Mouse (Mus musculus): ENCODE data around the gene Dhx58. TPM values are rescaled to one million over a fixed set of nuclear protein-coding genes. Genes with fewer than 3 reads are reported as not detected.
A peak's percentile ranks its signal among the peaks of the same experiment; 100 is the strongest.

The Dhx58 gene
- polyA plus RNA-seq, 1 experiment from 2014 or later, result 3.3 TPM

- 53% methylated on average over 7 of the region's 7 CpGs for WGBS
- H3K9ac ChIP-seq (replicated peaks; ENCODE audit: low read depth), result no peak overlapping the region
- peaks cover 4% of the 10 kb centered on the region; the same call in 1 of the 2 replicates for H3K4me1 ChIP-seq (ENCODE audit: insufficient read depth, low read depth, low read length)
- no peak overlapping the region for H3K4me2 ChIP-seq (replicated peaks; ENCODE audit: low read depth, low read length)
- no peaks in the 10 kb centered on the region for H3K36me3 ChIP-seq (ENCODE audit: insufficient read depth, low read length)
- no peak overlapping the region for H3K4me3 ChIP-seq (ENCODE audit: low read depth, low read length)
- no peak overlapping the region for H3K27ac ChIP-seq (ENCODE audit: low read length)
- DNase-seq (ENCODE audit: low spot score) (no peak), ATAC-seq (no peak)
- no peaks in the 10 kb centered on the region for H3K27me3 ChIP-seq (replicated peaks; ENCODE audit: insufficient read depth, low read length)
- TF ChIP-seq CTCF (IDR thresholded peaks at IDR 0.05), result no peak
- no peak for TF ChIP-seq EP300 (IDR thresholded peaks at IDR 0.05)
- no peaks in the 10 kb centered on the region for H3K9me3 ChIP-seq (ENCODE audit: low read length)
These were observed 16.8 kb downstream of the Dhx58 start for GRCm38 (mm10) chr11:100687265-100687664.

DNA sequence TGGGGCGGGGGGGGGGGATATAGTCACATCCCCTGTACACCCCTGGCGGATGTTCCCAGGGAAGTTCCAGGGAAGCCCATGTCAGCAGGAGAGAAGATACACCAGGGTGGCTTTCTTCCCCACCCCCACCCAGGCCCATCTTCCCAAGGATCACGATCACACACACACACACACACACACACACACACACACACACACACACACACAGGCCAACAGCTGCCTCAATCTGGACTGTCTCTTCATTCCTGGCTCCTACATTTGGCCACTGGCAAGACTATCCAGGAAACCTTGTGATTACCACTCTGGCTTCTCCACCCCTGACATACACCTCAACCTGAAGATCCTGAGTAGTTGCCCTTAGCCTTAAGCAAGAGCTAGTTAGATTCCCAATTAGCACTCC is 18.7 kb downstream of the Dhx58 start:
- no peak for DNase-seq (ENCODE audit: low spot score)
- Histone ChIP-seq H3K36me3 (ENCODE audit: insufficient read depth, low read length) (no peaks in the 10 kb centered on the region), H3K4me2 (replicated peaks; ENCODE audit: low read depth, low read length) (no peak overlapping the region), H3K9ac (replicated peaks; ENCODE audit: low read depth) (no peak overlapping the region), H3K4me1 (ENCODE audit: insufficient read depth, low read depth, low read length) (no peaks in the 10 kb centered on the region), H3K27ac (ENCODE audit: low read length) (no peak overlapping the region), H3K27me3 (replicated peaks; ENCODE audit: insufficient read depth, low read length) (no peaks in the 10 kb centered on the region), H3K4me3 (ENCODE audit: low read depth, low read length) (no peak overlapping the region), H3K9me3 (ENCODE audit: low read length) (no peaks in the 10 kb centered on the region)
- ATAC-seq, result no peak
- 66% methylated on average over 3 of the region's 3 CpGs for WGBS
- TF ChIP-seq CTCF (IDR thresholded peaks at IDR 0.05), result no peak
- TF ChIP-seq EP300 (IDR thresholded peaks at IDR 0.05), result no peak

GRCm38 (mm10) chr11:100684084-100684483 is 20.0 kb downstream of the Dhx58 start:
- no peaks in the 10 kb centered on the region for H3K27me3 ChIP-seq (replicated peaks; ENCODE audit: insufficient read depth, low read length)
- H3K27ac ChIP-seq (ENCODE audit: low read length), result no peak overlapping the region
- no peak for ATAC-seq

GRCm38 (mm10) chr11:100682526-100682925 is 21.5 kb downstream of the Dhx58 start:
- Histone ChIP-seq H3K27ac (ENCODE audit: low read length) (no peak overlapping the region), H3K4me3 (ENCODE audit: low read depth, low read length) (no peak overlapping the region), H3K9ac (replicated peaks; ENCODE audit: low read depth) (no peak overlapping the region), H3K36me3 (ENCODE audit: insufficient read depth, low read length) (no peaks in the 10 kb centered on the region), H3K27me3 (replicated peaks; ENCODE audit: insufficient read depth, low read length) (no peaks in the 10 kb centered on the region), H3K4me2 (replicated peaks; ENCODE audit: low read depth, low read length) (no peak overlapping the region), H3K9me3 (ENCODE audit: low read length) (no peaks in the 10 kb centered on the region), H3K4me1 (ENCODE audit: insufficient read depth, low read depth, low read length) (no peaks in the 10 kb centered on the region)
- TF ChIP-seq EP300 (IDR thresholded peaks at IDR 0.05) (no peak), CTCF (IDR thresholded peaks at IDR 0.05) (no peak)
- ATAC-seq (no peak), DNase-seq (ENCODE audit: low spot score) (no peak)
- WGBS, result 61% methylated on average over 5 of the region's 5 CpGs

More at GRCm38 (mm10) chr11:100684084-100684483, 20.0 kb downstream of the Dhx58 start:
- no peak overlapping the region for H3K4me3 ChIP-seq (ENCODE audit: low read depth, low read length)
- H3K4me1 ChIP-seq (ENCODE audit: insufficient read depth, low read depth, low read length), result no peaks in the 10 kb centered on the region
- H3K9me3 ChIP-seq (ENCODE audit: low read length), result no peaks in the 10 kb centered on the region
- no peaks in the 10 kb centered on the region for H3K36me3 ChIP-seq (ENCODE audit: insufficient read depth, low read length)
- no peak overlapping the region for H3K4me2 ChIP-seq (replicated peaks; ENCODE audit: low read depth, low read length)
- H3K9ac ChIP-seq (replicated peaks; ENCODE audit: low read depth), result no peak overlapping the region
- no peak for DNase-seq (ENCODE audit: low spot score)
- TF ChIP-seq EP300 (IDR thresholded peaks at IDR 0.05), result no peak
- no peak for TF ChIP-seq CTCF (IDR thresholded peaks at IDR 0.05)
- WGBS, result 72% methylated on average over 2 of the region's 2 CpGs

- H3K9ac ChIP-seq (replicated peaks; ENCODE audit: low read depth), result no peak overlapping the region
- no peaks in the 10 kb centered on the region for H3K27me3 ChIP-seq (replicated peaks; ENCODE audit: insufficient read depth, low read length)
- no peaks in the 10 kb centered on the region for H3K4me1 ChIP-seq (ENCODE audit: insufficient read depth, low read depth, low read length)
- H3K36me3 ChIP-seq (ENCODE audit: insufficient read depth, low read length), result no peaks in the 10 kb centered on the region
- no peak overlapping the region for H3K4me2 ChIP-seq (replicated peaks; ENCODE audit: low read depth, low read length)
- ATAC-seq (no peak), DNase-seq (ENCODE audit: low spot score) (no peak)
- no peaks in the 10 kb centered on the region for H3K9me3 ChIP-seq (ENCODE audit: low read length)
- 70% methylated on average over 5 of the region's 5 CpGs for WGBS
- H3K27ac ChIP-seq (ENCODE audit: low read length), result no peak overlapping the region
- H3K4me3 ChIP-seq (ENCODE audit: low read depth, low read length), result no peak overlapping the region
- TF ChIP-seq EP300 (IDR thresholded peaks at IDR 0.05) (no peak), CTCF (IDR thresholded peaks at IDR 0.05) (no peak)
These were observed 22.2 kb downstream of the Dhx58 start for GRCm38 (mm10) chr11:100681826-100682225.

- Histone ChIP-seq H3K36me3 (ENCODE audit: insufficient read depth, low read length) (no peaks in the 10 kb centered on the region), H3K4me3 (ENCODE audit: low read depth, low read length) (no peak overlapping the region), H3K27me3 (replicated peaks; ENCODE audit: insufficient read depth, low read length) (no peaks in the 10 kb centered on the region), H3K9ac (replicated peaks; ENCODE audit: low read depth) (no peak overlapping the region), H3K27ac (ENCODE audit: low read length) (no peak overlapping the region), H3K4me1 (ENCODE audit: insufficient read depth, low read depth, low read length) (no peaks in the 10 kb centered on the region), H3K4me2 (replicated peaks; ENCODE audit: low read depth, low read length) (no peak overlapping the region), H3K9me3 (ENCODE audit: low read length) (no peaks in the 10 kb centered on the region)
- no peak for TF ChIP-seq EP300 (IDR thresholded peaks at IDR 0.05)
- TF ChIP-seq CTCF (IDR thresholded peaks at IDR 0.05), result no peak
- no peak for ATAC-seq
- no peak for DNase-seq (ENCODE audit: low spot score)
- WGBS, result 50% methylated on average over 7 of the region's 7 CpGs
These were observed 26.3 kb downstream of the Dhx58 start for GRCm38 (mm10) chr11:100677810-100678209.

- Histone ChIP-seq H3K27ac (ENCODE audit: low read length) (no peak overlapping the region), H3K4me2 (replicated peaks; ENCODE audit: low read depth, low read length) (0 out of 2 replicates have a peak overlapping the region, but pooled peaks have one; percentile 14), H3K36me3 (ENCODE audit: insufficient read depth, low read length) (no peaks in the 10 kb centered on the region), H3K4me3 (ENCODE audit: low read depth, low read length) (no peak overlapping the region), H3K9me3 (ENCODE audit: low read length) (no peaks in the 10 kb centered on the region), H3K4me1 (ENCODE audit: insufficient read depth, low read depth, low read length) (no peaks in the 10 kb centered on the region), H3K9ac (replicated peaks; ENCODE audit: low read depth) (no peak overlapping the region), H3K27me3 (replicated peaks; ENCODE audit: insufficient read depth, low read length) (no peaks in the 10 kb centered on the region)
- ATAC-seq (peak; percentile 44; the same call in 1 of the 2 replicates), DNase-seq (ENCODE audit: low spot score) (peak; percentile 46)
- WGBS, result 2% methylated on average over 21 of the region's 23 CpGs
- no peak for TF ChIP-seq CTCF (IDR thresholded peaks at IDR 0.05)
- TF ChIP-seq EP300 (IDR thresholded peaks at IDR 0.05), result no peak
These were observed 30.9 kb downstream of the Dhx58 start for GRCm38 (mm10) chr11:100673169-100673568.
